Mouse (Mus musculus): Measurements from ENCODE around the gene Chrdl2. TPM values are rescaled to one million over a fixed set of nuclear protein-coding genes. Genes with fewer than 3 reads are reported as not detected.

Chrdl2 gene
- polyA plus RNA-seq, 1 experiment, result not detected

DNA sequence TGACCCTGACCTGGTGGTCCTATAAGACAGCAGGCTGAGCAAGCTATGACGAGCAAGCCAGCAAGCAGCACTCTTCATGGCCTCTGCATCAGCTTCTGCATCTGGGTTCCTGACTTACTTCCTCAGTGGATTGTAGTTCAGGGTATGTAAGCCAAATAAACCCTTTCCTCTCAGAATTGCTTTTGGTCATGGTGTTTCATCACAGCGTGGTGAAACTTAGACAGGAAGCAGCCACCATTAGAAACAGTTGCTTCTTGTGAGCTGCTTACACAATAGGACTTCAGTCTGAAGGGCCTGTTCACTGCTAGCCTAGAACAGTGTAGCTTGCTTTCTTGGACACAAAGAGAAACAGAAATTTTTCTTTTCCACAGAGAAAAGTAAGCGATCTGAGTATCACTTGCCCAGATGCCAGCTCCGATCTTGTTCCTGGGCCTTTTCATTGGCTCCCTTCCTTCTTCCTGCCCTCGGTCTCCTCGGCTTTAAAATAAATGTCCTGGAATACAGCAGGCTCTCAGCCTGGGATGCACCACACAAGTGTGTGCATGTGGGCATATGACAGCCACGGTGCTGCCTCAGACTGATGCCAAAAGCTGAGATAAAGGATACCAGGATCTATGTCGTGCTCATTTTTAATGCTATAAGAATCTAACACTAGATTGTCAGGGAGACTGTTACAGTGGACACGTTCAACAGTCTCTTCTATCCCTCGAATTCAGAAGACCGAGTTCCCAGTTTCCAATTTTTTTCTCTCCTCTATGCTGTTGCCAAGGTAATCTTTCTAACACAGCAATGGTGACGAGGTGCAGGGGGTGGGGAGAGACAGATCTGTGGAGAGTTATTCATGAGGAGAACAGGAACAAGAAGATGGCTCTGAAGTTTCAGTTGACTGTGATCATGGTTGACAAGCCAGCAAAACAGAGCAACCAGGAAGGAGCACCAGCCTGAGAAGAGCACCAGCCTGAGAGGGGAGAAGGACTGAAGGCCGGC is 23.4 kb upstream of the Chrdl2 start:
- peak overlapping the region; percentile 67 for H3K27ac ChIP-seq (ENCODE audit: insufficient read depth, low read depth, low read length)
- H3K4me1 ChIP-seq (ENCODE audit: control insufficient read depth, insufficient read depth, low read length), result peaks cover 30% of the 10 kb centered on the region
- TF ChIP-seq POLR2A (IDR thresholded peaks at IDR 0.05; ENCODE audit: borderline replicate concordance, low read depth, low read length) (no peak), CTCF (IDR thresholded peaks at IDR 0.05; ENCODE audit: low read depth, low read length) (no peak)
- H3K4me3 ChIP-seq (ENCODE audit: insufficient read depth, low read length), result no peak overlapping the region

DNA sequence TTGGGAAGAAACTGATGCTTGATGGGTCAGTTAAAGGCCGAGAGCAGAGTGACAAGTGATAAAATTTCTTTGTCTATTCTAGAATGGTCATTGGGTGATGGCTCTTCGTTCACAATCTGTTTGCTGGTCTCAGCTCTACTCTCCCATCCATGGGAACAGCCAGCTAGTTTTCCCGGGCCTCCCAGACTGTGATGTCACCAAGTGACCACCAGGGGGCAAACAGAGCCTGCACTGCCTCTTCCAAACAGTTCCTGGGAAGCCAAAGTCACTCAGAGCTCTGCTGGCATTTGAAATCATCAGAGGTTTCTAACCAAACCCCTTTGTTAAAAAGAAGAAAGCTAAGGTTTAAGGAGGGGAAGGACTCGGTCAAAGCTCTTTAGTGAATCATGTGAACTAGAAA is 17.2 kb upstream of the Chrdl2 start:
- Histone ChIP-seq H3K4me3 (ENCODE audit: insufficient read depth, low read length) (no peak overlapping the region), H3K4me1 (ENCODE audit: control insufficient read depth, insufficient read depth, low read length) (peaks cover 13% of the 10 kb centered on the region), H3K27ac (ENCODE audit: insufficient read depth, low read depth, low read length) (no peak overlapping the region)
- TF ChIP-seq POLR2A (IDR thresholded peaks at IDR 0.05; ENCODE audit: borderline replicate concordance, low read depth, low read length) (no peak), CTCF (IDR thresholded peaks at IDR 0.05; ENCODE audit: low read depth, low read length) (peak; percentile 74)

DNA sequence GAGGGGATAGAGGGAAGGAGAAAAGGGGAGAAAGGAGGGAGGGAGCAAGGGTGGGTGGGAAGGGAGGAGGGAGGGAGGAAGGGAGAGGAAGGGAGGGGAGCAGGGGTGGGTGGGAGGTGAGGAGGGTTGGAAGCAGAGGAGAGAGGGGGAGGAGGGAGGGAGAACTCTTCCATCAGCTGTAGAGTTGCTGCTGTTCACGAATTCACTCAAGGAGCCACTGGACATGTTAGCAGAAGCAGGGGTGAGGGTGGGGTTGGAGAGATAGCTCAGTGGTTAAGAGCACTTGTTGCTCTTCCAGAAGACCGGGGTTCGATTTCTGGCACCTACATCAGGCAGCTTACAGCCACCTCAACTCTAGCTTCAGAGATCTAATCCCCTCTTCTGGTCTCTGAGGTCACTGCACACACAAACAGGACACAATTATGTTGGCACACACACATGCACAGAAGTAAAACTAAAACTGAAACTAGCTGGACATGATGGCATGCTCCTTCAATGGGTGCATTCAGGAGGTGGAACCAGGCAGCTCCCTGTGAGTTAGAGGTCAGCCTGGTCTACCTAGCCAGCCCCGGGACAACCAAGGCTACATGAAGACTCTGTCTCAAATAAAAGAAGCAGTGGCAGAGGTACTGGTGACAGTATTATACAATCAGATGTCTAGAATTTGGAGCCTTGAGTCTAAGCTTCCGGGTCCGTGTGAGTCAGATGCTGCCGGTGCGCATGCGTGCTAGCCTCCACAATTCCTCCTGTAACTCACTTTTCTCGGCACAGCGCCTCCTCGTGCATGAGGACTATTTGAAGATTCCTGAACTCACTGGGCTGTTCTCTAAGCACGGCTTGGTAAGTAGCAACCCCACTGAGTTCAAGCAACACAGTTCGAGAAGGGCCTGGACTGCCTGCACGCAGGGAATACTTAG is 15.9 kb upstream of the Chrdl2 start:
- no peak overlapping the region for H3K4me3 ChIP-seq (ENCODE audit: insufficient read depth, low read length)
- no peak overlapping the region for H3K27ac ChIP-seq (ENCODE audit: insufficient read depth, low read depth, low read length)
- TF ChIP-seq CTCF (IDR thresholded peaks at IDR 0.05; ENCODE audit: low read depth, low read length) (no peak), POLR2A (IDR thresholded peaks at IDR 0.05; ENCODE audit: borderline replicate concordance, low read depth, low read length) (no peak)
- H3K4me1 ChIP-seq (ENCODE audit: control insufficient read depth, insufficient read depth, low read length), result peaks cover 9% of the 10 kb centered on the region

DNA sequence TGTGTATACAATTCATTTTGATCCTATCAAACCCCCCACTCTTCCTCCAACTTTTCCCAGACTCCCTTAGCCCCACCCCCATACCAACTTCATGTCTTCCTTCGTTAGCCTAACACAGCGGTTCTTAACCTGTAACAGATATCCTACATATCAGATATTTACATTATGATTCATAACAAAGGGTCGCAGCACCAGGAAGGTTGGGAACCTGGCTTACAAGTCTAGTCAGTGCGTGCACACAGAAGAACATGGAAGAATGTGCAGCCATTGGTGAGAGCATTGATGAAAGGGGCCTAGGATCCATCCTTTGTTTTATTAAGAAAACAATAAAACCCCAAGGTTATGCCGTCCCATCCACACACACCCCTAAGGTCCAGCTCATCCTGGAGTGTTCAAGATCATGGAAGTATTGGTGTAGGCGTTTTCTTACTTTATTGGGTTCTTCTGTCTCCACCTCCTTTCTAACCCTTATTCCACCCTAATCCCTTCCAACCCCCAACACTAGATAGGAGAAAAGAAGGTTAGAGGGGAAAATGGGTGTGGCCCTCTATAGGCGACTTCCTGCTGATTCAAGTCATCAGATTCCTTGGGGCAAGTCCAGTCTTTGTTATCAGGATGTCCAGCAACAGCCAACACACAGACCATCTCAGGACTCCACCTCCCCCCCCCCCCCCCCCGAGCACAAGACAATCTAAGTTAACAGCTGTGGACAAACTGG is 14.8 kb upstream of the Chrdl2 start:
- no peak overlapping the region for H3K4me3 ChIP-seq (ENCODE audit: insufficient read depth, low read length)
- TF ChIP-seq POLR2A (IDR thresholded peaks at IDR 0.05; ENCODE audit: borderline replicate concordance, low read depth, low read length), result no peak
- peaks cover 7% of the 10 kb centered on the region for H3K4me1 ChIP-seq (ENCODE audit: control insufficient read depth, insufficient read depth, low read length)
- H3K27ac ChIP-seq (ENCODE audit: insufficient read depth, low read depth, low read length), result no peak overlapping the region

DNA sequence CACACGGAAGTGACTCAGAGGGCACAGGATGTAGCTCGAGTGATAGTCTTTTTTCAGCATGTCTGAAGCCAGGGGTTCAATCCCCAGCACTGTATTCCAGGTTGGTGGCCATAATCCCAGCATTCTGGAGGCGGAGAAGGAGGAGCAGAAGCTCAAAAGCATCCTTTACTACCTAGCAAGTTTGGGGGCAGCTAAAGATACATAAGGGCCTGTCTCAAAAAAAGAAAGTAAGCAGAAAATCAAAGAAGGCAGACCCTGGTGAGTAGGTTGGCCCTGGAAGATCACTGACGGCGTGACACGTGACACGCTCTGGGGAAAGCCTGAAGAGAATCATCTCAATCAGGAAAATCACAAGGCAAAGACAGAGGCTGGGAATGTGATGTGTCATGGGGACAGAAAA is 12.8 kb upstream of the Chrdl2 start:
- TF ChIP-seq CTCF (IDR thresholded peaks at IDR 0.05; ENCODE audit: low read depth, low read length) (no peak), POLR2A (IDR thresholded peaks at IDR 0.05; ENCODE audit: borderline replicate concordance, low read depth, low read length) (no peak)
- Histone ChIP-seq H3K27ac (ENCODE audit: insufficient read depth, low read depth, low read length) (no peak overlapping the region), H3K4me3 (ENCODE audit: insufficient read depth, low read length) (no peak overlapping the region), H3K4me1 (ENCODE audit: control insufficient read depth, insufficient read depth, low read length) (peaks cover 7% of the 10 kb centered on the region)

DNA sequence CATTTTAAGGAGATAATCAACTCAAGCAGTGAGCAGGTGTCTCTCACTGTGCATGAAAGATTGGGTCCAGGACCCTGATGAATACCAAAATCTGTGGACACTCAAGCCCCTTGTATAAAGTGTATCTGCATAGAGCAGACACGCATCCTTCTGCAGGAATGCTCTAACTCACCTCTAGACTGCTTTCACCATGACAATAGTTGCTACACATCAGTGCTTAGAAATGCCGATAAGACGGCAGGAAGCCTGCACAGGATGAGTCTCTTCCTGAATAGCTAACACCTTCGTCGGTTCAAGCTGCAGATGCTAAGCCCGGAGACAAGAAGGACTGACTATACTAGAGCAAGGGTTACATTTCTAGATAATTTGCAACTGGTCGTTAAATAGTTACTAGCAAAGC is 10.8 kb upstream of the Chrdl2 start:
- H3K4me1 ChIP-seq (ENCODE audit: control insufficient read depth, insufficient read depth, low read length), result peaks cover 7% of the 10 kb centered on the region
- no peak overlapping the region for H3K4me3 ChIP-seq (ENCODE audit: insufficient read depth, low read length)
- no peak overlapping the region for H3K27ac ChIP-seq (ENCODE audit: insufficient read depth, low read depth, low read length)
- TF ChIP-seq CTCF (IDR thresholded peaks at IDR 0.05; ENCODE audit: low read depth, low read length) (no peak), POLR2A (IDR thresholded peaks at IDR 0.05; ENCODE audit: borderline replicate concordance, low read depth, low read length) (no peak)

DNA sequence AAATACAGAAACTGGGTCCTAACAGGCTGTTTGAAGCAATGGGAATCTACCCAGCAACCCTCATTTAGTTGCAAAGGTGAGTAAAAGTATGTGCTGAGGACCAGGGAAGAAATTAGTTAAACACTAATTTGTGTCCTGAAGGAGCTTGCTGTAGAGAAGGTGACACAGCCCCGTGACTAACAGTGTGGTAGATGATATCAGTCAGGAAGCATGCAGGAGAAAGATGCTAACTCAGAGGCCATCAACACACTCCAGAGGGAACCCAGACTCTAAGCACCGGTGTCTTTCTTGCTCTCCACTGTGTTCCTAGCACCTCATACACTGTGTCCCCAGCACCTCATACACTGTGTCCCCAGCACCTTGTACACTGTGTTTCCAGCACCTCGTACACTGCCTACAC is 7.3 kb upstream of the Chrdl2 start:
- Histone ChIP-seq H3K4me1 (ENCODE audit: control insufficient read depth, insufficient read depth, low read length) (no peaks in the 10 kb centered on the region; the same call in 1 of the 2 replicates), H3K4me3 (ENCODE audit: insufficient read depth, low read length) (no peak overlapping the region), H3K27ac (ENCODE audit: insufficient read depth, low read depth, low read length) (no peak overlapping the region)
- TF ChIP-seq POLR2A (IDR thresholded peaks at IDR 0.05; ENCODE audit: borderline replicate concordance, low read depth, low read length), result no peak
- no peak for TF ChIP-seq CTCF (IDR thresholded peaks at IDR 0.05; ENCODE audit: low read depth, low read length)

DNA sequence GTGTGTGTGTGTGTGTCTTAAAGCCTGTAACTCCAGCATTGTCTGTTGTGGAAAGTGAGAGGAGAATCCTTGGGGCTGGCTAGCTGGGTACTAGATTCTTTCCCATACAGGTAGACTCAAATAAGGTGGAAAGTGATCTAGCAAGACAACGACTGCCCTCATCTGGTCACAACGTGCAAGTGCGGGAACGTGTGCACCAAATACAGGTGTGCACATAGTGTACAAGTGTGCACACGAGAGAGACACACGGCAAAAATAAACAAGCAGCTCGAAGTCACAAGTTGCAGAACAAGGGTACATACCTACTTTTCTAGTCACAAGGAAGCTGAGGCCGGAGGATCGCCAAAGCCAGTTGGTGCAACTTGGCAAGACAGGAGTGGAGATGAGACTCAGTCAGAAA is 2.2 kb upstream of the Chrdl2 start:
- no peak overlapping the region for H3K4me3 ChIP-seq (ENCODE audit: insufficient read depth, low read length)
- TF ChIP-seq POLR2A (IDR thresholded peaks at IDR 0.05; ENCODE audit: borderline replicate concordance, low read depth, low read length) (no peak), CTCF (IDR thresholded peaks at IDR 0.05; ENCODE audit: low read depth, low read length) (peak; percentile 61; the same call in 1 of the 2 replicates)
- no peak overlapping the region for H3K27ac ChIP-seq (ENCODE audit: insufficient read depth, low read depth, low read length)
- no peaks in the 10 kb centered on the region for H3K4me1 ChIP-seq (ENCODE audit: control insufficient read depth, insufficient read depth, low read length)

GRCm38 (mm10) chr7:100006411-100006810 is 439 bp downstream of the Chrdl2 start:
- TF ChIP-seq POLR2A (IDR thresholded peaks at IDR 0.05; ENCODE audit: borderline replicate concordance, low read depth, low read length) (no peak), CTCF (IDR thresholded peaks at IDR 0.05; ENCODE audit: low read depth, low read length) (no peak)
- H3K4me3 ChIP-seq (ENCODE audit: insufficient read depth, low read length), result no peak overlapping the region

More at GRCm38 (mm10) chr7:100006411-100006810, 439 bp downstream of the Chrdl2 start:
- Histone ChIP-seq H3K27ac (ENCODE audit: insufficient read depth, low read depth, low read length) (no peak overlapping the region), H3K4me1 (ENCODE audit: control insufficient read depth, insufficient read depth, low read length) (peaks cover 8% of the 10 kb centered on the region)

Data from bone marrow macrophage, adult 2 months (primary cell).